Mouse (Mus musculus): ENCODE results near the gene Tpk1. TPM values are rescaled to one million over a fixed set of nuclear protein-coding genes. Genes with fewer than 3 reads are reported as not detected.
"Not testable (repeated sequence)": the region's sequence is repeated elsewhere in the genome, so short reads cannot be mapped to it uniquely, and the experiment has no call there.

Gene Tpk1
- polyA plus RNA-seq, 1 experiment from 2014 or later = 9.6 TPM

GRCm38 (mm10) chr6:43520218-43520617 is 145.9 kb downstream of the Tpk1 start:
- ATAC-seq (no peak), DNase-seq (ENCODE audit: low spot score) (no peak)
- no peak overlapping the region for H3K4me3 ChIP-seq (ENCODE audit: low read depth, low read length)
- no peaks in the 10 kb centered on the region for H3K36me3 ChIP-seq (ENCODE audit: insufficient read depth, low read length)
- no peak overlapping the region for H3K4me2 ChIP-seq (replicated peaks; ENCODE audit: low read depth, low read length)
- H3K4me1 ChIP-seq (ENCODE audit: insufficient read depth, low read depth, low read length) = no peaks in the 10 kb centered on the region
- no peaks in the 10 kb centered on the region for H3K9me3 ChIP-seq (ENCODE audit: low read length)
- no peak overlapping the region for H3K9ac ChIP-seq (replicated peaks; ENCODE audit: low read depth)
- H3K27me3 ChIP-seq (replicated peaks; ENCODE audit: insufficient read depth, low read length) = no peaks in the 10 kb centered on the region
- TF ChIP-seq CTCF (IDR thresholded peaks at IDR 0.05) (no peak), EP300 (IDR thresholded peaks at IDR 0.05) (no peak)
- 40% methylated on average over 2 of the region's 2 CpGs for WGBS
- no peak overlapping the region for H3K27ac ChIP-seq (ENCODE audit: low read length)

- no peaks in the 10 kb centered on the region for H3K27me3 ChIP-seq (replicated peaks; ENCODE audit: insufficient read depth, low read length)
- no peaks in the 10 kb centered on the region for H3K36me3 ChIP-seq (ENCODE audit: insufficient read depth, low read length)
- no peak overlapping the region for H3K4me3 ChIP-seq (ENCODE audit: low read depth, low read length)
- no peak overlapping the region for H3K27ac ChIP-seq (ENCODE audit: low read length)
- H3K9me3 ChIP-seq (ENCODE audit: low read length) = no peaks in the 10 kb centered on the region
- H3K9ac ChIP-seq (replicated peaks; ENCODE audit: low read depth) = no peak overlapping the region
- H3K4me2 ChIP-seq (replicated peaks; ENCODE audit: low read depth, low read length) = no peak overlapping the region
- no peaks in the 10 kb centered on the region for H3K4me1 ChIP-seq (ENCODE audit: insufficient read depth, low read depth, low read length)
- ATAC-seq (no peak), DNase-seq (ENCODE audit: low spot score) (no peak)
- TF ChIP-seq EP300 (IDR thresholded peaks at IDR 0.05) = no peak
- no peak for TF ChIP-seq CTCF (IDR thresholded peaks at IDR 0.05)
Measured at GRCm38 (mm10) chr6:43518378-43518777, 147.7 kb downstream of the Tpk1 start.

- DNase-seq (ENCODE audit: low spot score) = no peak
- no peaks in the 10 kb centered on the region for H3K27me3 ChIP-seq (replicated peaks; ENCODE audit: insufficient read depth, low read length)
- H3K4me2 ChIP-seq (replicated peaks; ENCODE audit: low read depth, low read length) = no peak overlapping the region
- no peaks in the 10 kb centered on the region for H3K36me3 ChIP-seq (ENCODE audit: insufficient read depth, low read length)
- no peak for ATAC-seq
- TF ChIP-seq EP300 (IDR thresholded peaks at IDR 0.05) = no peak
- no peak for TF ChIP-seq CTCF (IDR thresholded peaks at IDR 0.05)
- H3K9ac ChIP-seq (replicated peaks; ENCODE audit: low read depth) = no peak overlapping the region
- H3K9me3 ChIP-seq (ENCODE audit: low read length) = no peaks in the 10 kb centered on the region
- H3K27ac ChIP-seq (ENCODE audit: low read length) = no peak overlapping the region
- WGBS = 76% methylated on average over 2 of the region's 2 CpGs
- H3K4me3 ChIP-seq (ENCODE audit: low read depth, low read length) = no peak overlapping the region
- no peaks in the 10 kb centered on the region for H3K4me1 ChIP-seq (ENCODE audit: insufficient read depth, low read depth, low read length)
Measured at GRCm38 (mm10) chr6:43517316-43517655, 148.8 kb downstream of the Tpk1 start.

- no peak overlapping the region for H3K4me3 ChIP-seq (ENCODE audit: low read depth, low read length)
- no peaks in the 10 kb centered on the region for H3K9me3 ChIP-seq (ENCODE audit: low read length)
- no peak for DNase-seq (ENCODE audit: low spot score)
- no peak overlapping the region for H3K9ac ChIP-seq (replicated peaks; ENCODE audit: low read depth)
- H3K27me3 ChIP-seq (replicated peaks; ENCODE audit: insufficient read depth, low read length) = no peaks in the 10 kb centered on the region
- ATAC-seq = no peak
- WGBS = 87% methylated on average over 2 of the region's 2 CpGs
- H3K36me3 ChIP-seq (ENCODE audit: insufficient read depth, low read length) = no peaks in the 10 kb centered on the region
- no peak for TF ChIP-seq EP300 (IDR thresholded peaks at IDR 0.05)
- TF ChIP-seq CTCF (IDR thresholded peaks at IDR 0.05) = no peak
- H3K27ac ChIP-seq (ENCODE audit: low read length) = no peak overlapping the region
- H3K4me1 ChIP-seq (ENCODE audit: insufficient read depth, low read depth, low read length) = no peaks in the 10 kb centered on the region
- no peak overlapping the region for H3K4me2 ChIP-seq (replicated peaks; ENCODE audit: low read depth, low read length)
Measured at GRCm38 (mm10) chr6:43516593-43517315, 149.3 kb downstream of the Tpk1 start.

- not testable (repeated sequence) for H3K4me2 ChIP-seq (replicated peaks; ENCODE audit: low read depth, low read length); H3K9me3 ChIP-seq (ENCODE audit: low read length); DNase-seq (ENCODE audit: low spot score); H3K4me1 ChIP-seq (ENCODE audit: insufficient read depth, low read depth, low read length); H3K4me3 ChIP-seq (ENCODE audit: low read depth, low read length); ATAC-seq; H3K27me3 ChIP-seq (replicated peaks; ENCODE audit: insufficient read depth, low read length); H3K36me3 ChIP-seq (ENCODE audit: insufficient read depth, low read length); H3K9ac ChIP-seq (replicated peaks; ENCODE audit: low read depth); H3K27ac ChIP-seq (ENCODE audit: low read length)
- WGBS = 91% methylated on average over 2 of the region's 2 CpGs
Measured at GRCm38 (mm10) chr6:43506686-43507385, 159.2 kb downstream of the Tpk1 start.

GRCm38 (mm10) chr6:43504609-43505230 is 161.4 kb downstream of the Tpk1 start:
- no peak for ATAC-seq
- H3K9ac ChIP-seq (replicated peaks; ENCODE audit: low read depth) = no peak overlapping the region

More at GRCm38 (mm10) chr6:43504609-43505230, 161.4 kb downstream of the Tpk1 start:
- Histone ChIP-seq H3K4me1 (ENCODE audit: insufficient read depth, low read depth, low read length) (no peaks in the 10 kb centered on the region), H3K36me3 (ENCODE audit: insufficient read depth, low read length) (no peaks in the 10 kb centered on the region), H3K4me2 (replicated peaks; ENCODE audit: low read depth, low read length) (no peak overlapping the region), H3K4me3 (ENCODE audit: low read depth, low read length) (no peak overlapping the region), H3K9me3 (ENCODE audit: low read length) (no peaks in the 10 kb centered on the region), H3K27ac (ENCODE audit: low read length) (no peak overlapping the region), H3K27me3 (replicated peaks; ENCODE audit: insufficient read depth, low read length) (no peaks in the 10 kb centered on the region)
- 55% methylated on average over 5 of the region's 5 CpGs for WGBS
- TF ChIP-seq CTCF (IDR thresholded peaks at IDR 0.05) (no peak), EP300 (IDR thresholded peaks at IDR 0.05) (no peak)
- DNase-seq (ENCODE audit: low spot score) = no peak

All from lung, postnatal 0 days (tissue).